Mouse (Mus musculus): ENCODE data around the gene Bex3.

Bex3 gene

DNA sequence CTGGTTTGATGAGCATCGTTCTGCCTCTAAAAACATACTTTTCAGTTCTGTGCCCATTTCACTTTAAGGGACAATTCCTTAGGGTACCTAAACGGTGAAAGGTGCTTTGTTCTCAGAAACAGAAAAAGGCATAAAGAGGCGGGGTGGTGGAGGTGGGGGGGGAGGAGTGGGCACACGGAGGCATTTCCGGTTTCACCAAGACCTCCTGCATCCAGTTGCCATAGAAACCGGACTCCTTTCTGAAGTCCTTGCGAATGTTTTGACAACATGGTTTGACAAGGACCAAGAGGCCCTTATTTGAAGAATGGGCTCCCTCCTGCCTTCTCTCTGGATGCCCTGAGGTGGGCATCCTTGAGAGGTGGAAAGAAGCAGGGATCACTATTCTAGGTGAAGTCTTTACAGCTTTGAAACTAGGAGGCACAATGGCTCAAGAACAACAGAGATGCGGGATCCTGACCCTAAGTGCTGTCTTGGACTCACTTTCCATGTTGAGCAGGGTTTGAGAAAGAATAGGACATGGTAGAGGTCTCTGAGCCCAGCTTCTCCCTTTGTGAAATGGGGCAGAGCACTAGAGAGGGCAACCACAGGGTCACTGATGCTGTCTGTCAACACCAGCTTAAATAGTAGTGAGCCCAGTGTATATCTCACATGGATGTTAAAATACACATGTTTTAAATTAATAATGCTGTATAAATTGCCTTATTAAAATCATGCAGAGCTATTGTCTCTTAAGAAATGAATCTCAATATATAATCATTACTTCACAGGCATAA lies 43.9 kb downstream of the Bex3 start:
- no peak for DNase-seq (ENCODE audit: low spot score)

DNA sequence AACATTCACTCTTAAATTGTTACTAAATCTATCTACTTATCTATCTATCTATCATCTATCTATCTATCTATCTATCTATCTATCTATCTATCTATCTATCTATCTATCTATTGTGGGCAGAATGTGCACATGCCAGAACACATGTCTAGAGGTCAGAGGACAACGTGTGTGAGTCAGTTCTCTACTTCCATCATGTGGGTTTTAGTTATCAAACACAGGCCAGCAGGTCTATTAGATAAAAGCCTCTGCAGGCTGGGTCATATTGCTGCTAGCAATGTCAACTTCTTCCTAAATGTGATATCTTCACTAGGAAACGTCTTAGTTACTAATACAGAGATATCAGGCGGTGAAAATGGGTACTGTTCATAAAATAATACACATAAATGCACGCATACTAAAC lies 49.9 kb downstream of the Bex3 start:
- no peak for DNase-seq (ENCODE audit: low spot score)

Data from ovary, postnatal 10 days (tissue).